ENCODE assay signal across 8 mouse cellular contexts in the genomic region with DNA sequence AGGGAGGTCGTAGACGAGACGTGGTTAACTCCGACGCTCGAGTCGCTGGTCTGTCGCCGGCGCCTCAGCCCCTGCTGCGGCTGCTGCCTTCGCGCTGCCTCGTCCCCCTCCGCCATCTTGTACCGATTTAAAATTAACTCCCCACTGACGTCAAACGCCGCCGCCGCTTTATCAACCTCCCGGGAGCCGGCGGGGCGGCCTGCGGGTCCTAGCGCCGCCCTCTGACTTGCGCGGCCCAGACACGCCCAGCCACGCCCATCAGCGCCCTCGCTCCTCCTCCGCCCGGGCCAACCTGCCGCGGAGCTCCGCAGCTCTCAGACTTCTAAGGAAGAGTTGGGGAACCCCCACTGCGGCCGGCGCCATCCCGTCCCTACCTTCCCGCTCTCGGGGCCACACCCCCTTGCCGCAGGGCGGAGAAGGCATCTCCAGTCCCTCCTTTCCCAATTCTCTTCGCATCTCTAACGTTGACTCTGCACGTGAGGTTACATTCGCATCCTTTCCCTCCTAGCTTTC. TPM values are rescaled to one million over a fixed set of nuclear protein-coding genes. Genes with fewer than 3 reads are reported as not detected.
DNase-seq lines count a peak whose midpoint lies in the region; ATAC-seq lines count a peak whose summit lies in the region.

Gene Atl2 (minus strand): TSS at position 213 of the 513 bp plus-strand sequence.

- intact Hi-C loops in gastrocnemius, postnatal 14 days (cut with DNase I; ENCODE audit: low total_unique reads), result loop anchor here (10.0 kb wide), 1 partner anchor 109 kb away; no protein-coding TSS in a partner anchor
- intact Hi-C loops in left cerebral cortex, postnatal 10 days (cut with DNase I), result loop anchor here (5.0 kb wide), 2 partner anchors 46 to 101 kb away; no protein-coding TSS in a partner anchor

- ATAC-seq in inflammation-experienced regulatory T-cells, adult 6 months, result peak; percentile 90
- peak; percentile 86 for ATAC-seq in megakaryocyte-erythroid progenitor cell, adult 5-6 weeks (replicated peaks; ENCODE audit: low FRiP score, low TSS enrichment, poor library complexity, severe bottlenecking)

- peak; percentile 95 for DNase-seq in adipocyte (ENCODE audit: low spot score)
- peak; percentile 96 for DNase-seq in embryo, embryonic 10 days (ENCODE audit: low spot score)
- DNase-seq in gastrocnemius, postnatal 14 days, result peak; percentile 95
- DNase-seq in left cerebral cortex, postnatal 10 days (ENCODE audit: extremely low spot score in 1 of 2, low spot score in 2 of 2), result peak; percentile 88 to 96
- peak; percentile 93 for DNase-seq in right cerebral cortex, postnatal 25 days
- peak; percentile 90 to 93 for DNase-seq in urinary bladder, postnatal 4 days (ENCODE audit: low spot score in 2 of 2)

RNA-seq across cellular contexts. Expression of gene Atl2, which starts in this region (rescaled TPM):
- 10 to 100 TPM; 70.9 to 88.2 TPM for total RNA-seq in gastrocnemius, postnatal 14 days (2021)
- polyA plus RNA-seq in inflammation-experienced regulatory T-cells, adult 6 months (2017; shearing (Covaris generic)), result 10 to 100 TPM; 11.7 to 15.6 (median 14.0) TPM
- total RNA-seq in left cerebral cortex, postnatal 10 days (2021), result 10 to 100 TPM; 66.6 to 71.3 TPM
- 35.4 and 52.2 TPM in 2 replicates for total RNA-seq in megakaryocyte-erythroid progenitor cell, adult 5-6 weeks (2014; fragmentation: Nextera tagmentation)
- 41.9 and 50.5 TPM in 2 replicates for total RNA-seq in megakaryocyte-erythroid progenitor cell, adult 5-6 weeks (2017)

Comparison
In these comparisons a context has a peak if more than half of its experiments do, and no peak if none do; other contexts are left out.
1. Peak in every context shown above with its lines: DNase-seq and ATAC-seq.